Mouse (Mus musculus) c-Kit-positive CD71-negative TER-119-negative erythroid progenitor cells, embryonic 14.5 days (primary cell): ENCODE results near the gene Trmt2b.
"Not testable (repeated sequence)": the region's sequence is repeated elsewhere in the genome, so short reads cannot be mapped to it uniquely, and the experiment has no call there.

Experiments
- DNase-seq: peaks from one replicate; pipeline ENCODE4 v3.0.0-alpha.2; 2013; ENCODE audit warnings: low read depth

Gene Trmt2b

DNA sequence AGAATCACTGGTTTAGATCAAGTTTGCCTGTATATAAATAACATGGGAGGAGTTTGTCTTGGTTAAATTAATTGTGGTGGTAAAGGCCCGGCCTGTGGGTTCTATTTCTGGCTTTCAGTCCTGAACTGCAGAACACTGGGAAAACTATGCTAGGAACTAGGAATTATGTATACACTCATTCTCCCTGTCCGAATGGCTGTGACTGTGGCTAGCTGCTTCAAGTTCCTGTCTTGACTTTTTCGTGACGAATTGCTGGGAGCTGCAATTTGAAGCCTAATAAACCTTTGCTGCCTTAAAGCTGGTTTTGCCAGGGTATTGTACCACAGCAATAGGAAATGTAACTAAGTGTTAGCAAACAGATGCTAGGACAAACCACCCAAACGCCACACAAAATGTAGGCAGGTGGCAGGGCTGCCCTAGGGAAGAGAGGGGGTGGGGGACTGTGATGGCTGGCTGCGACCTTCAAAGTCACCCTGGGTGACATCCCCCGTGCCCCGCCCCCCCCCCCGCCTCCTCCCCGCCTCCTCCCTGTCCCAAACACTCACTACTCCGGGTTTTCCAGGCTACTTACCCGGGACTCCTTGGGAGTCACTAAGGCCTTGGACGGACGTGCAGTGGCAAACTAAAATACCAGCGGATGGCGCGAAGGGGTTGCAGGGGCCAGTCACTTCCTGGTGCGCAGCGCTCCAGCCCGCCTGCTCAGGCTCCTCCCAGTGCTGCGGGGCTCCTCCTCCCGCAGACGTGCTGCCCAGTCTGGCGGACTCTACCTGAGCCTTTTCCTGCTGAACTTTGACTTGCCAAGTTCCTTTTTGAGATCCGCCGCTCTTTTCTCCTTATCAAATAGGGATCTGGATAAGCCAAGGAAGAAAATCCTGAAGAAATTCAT, at the start of gene Trmt2b:
TSS of gene Trmt2b (minus strand) at position 710 of the 886 bp plus-strand sequence.
- DNase-seq: no peak

DNA sequence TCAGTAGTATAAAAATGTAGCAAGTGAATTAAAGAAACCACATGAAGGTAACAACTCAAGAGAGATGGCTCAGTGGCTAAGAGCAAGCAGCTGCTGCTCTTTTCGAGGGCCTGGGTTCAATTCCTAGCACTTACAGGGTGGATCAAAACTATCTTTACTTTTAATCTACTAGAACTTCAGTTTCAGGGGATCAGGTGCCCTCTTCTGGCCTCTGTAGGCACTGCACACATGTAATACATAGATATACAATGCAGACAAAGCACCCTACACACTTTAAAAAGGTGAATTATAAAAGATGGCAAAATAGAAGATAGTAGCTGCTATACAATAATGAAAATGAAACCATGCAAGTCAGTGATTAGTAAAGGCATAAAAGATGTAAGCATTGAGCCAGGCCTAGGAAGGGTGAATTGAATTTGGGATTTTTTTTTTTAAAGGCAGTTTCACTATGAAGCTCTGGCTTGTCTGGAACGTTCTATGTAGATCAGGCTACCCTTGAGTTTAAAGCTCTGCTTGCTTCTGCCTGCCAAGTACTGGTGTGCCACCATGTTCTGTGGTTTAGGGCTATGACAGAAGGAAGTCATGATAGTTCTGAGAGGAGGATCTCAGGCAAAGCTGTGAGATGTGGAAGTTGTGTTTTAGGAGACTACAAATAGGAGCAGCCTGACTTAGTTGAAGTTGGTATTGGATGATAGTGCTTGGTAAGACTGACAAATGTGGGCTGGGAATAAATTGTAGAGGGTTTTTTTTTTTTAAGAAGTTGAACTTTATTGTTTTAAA, 42.6 kb upstream of the Trmt2b start:
- DNase-seq: no peak

GRCm38 (mm10) chrX:134311193-134311592, 34.4 kb upstream of the Trmt2b start:
- DNase-seq: not testable (repeated sequence)

- no peak for DNase-seq
These were observed 31.5 kb upstream of the Trmt2b start for GRCm38 (mm10) chrX:134308275-134308634.

DNA sequence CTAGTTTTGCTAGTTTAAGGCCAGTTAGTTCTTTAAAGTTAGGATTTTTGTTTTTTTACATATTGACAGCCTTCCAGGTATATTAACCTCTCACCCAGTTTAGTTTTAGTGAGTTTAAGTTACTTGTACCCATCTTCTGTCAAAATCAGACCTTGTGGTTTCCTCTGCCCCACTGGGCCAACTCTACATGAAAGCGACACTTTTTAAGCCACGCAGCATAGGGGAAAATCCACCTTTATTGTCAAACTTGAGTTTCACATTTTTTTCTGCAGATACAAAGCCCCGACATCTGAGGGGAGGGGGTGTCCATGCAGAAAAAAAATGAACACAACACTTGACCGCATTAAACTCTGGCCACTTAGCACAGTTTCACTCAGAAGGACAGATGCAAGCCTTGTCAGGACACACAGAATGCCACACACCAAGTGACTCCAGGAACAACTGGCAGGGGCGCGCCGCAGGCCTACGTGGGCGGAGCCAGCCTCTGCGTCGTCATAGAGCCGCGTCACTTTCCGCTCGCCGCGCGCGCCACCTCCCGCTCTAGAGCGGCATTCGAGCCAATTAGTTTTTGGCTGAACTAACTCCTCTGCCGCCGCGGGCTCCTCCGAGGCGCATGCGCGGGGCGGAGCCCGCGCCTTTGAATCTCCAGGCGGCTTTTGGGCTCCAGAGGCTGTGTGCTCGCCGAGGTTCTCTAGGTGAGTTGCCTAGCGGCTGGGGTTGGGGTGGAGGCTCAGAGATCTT, 30.9 kb upstream of the Trmt2b start, which contains the start of gene Cenpi:
TSS of gene Cenpi (plus strand) at position 551 of the 741 bp plus-strand sequence.
- peak; percentile 76 for DNase-seq

GRCm38 (mm10) chrX:134303287-134303686, 26.5 kb upstream of the Trmt2b start:
- DNase-seq: no peak

GRCm38 (mm10) chrX:134300219-134300618, 23.4 kb upstream of the Trmt2b start:
- DNase-seq: no peak

GRCm38 (mm10) chrX:134297195-134297594, 20.4 kb upstream of the Trmt2b start:
- no peak for DNase-seq

- no peak for DNase-seq
These were observed 20.0 kb upstream of the Trmt2b start for GRCm38 (mm10) chrX:134296737-134297136.

DNA sequence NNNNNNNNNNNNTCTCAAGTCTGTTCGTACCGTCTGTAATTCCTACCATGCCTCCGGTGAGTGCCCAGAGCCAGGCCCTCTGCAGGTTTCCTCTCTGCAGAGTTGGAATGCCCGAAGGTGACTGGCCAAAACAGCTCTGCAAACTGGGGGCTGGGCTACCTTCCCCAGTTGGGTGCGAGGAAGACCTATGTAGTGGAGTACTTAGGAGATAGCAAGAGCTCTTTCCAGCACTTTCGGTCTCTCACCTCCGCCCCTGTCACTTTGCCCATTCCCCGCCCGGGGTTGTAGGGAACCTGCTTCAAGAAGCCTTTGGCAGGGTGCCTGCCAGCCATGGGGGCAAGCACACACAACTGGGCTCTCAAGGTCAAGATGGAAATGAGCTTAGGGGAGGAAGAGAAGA, 19.5 kb upstream of the Trmt2b start:
- no peak for DNase-seq

GRCm38 (mm10) chrX:134287305-134287704, 10.5 kb upstream of the Trmt2b start:
- DNase-seq: no peak

DNA sequence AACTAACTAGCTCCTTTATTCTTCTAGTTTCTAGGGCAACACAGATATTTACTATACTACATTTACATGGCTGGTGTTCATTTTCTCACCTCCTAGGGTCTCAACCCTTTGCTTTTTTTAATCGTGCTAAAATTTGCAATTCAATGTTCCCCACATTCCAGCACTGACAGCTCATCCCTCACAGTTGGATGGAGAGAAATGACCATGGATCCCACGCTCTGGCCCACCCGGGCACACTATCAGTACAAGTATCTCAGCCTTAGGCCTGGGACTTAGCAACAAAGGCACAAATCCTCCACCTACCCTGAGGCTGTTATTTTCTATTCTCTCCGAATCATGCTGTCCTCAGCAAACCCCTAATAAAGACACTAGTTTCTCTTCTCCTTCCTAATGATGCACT, 9.0 kb upstream of the Trmt2b start:
- DNase-seq: no peak

- no peak for DNase-seq
These were observed 8.3 kb upstream of the Trmt2b start for GRCm38 (mm10) chrX:134285102-134285501.

DNA sequence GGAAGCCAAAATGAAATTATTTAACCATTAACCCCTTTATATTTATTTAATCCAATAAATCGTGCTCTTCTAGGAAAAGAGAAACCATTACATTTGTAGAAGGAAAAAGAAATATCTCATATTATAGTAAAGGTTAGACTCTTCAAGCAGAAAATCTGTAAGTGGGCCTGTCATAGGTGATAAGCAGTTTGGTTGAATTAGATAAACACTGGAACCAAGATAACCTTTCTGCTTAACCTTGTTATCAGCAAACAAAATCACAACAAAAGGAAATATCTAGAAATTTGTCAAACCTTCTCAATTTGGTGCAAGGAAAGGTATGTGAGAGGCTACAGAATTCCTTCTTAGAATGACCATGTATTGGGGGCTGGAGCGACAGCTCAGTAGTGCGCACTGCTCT, 3.7 kb upstream of the Trmt2b start:
- no peak for DNase-seq

GRCm38 (mm10) chrX:134275715-134276114, 1.1 kb downstream of the Trmt2b start:
- no peak for DNase-seq

- DNase-seq: no peak
These were observed 14.7 kb downstream of the Trmt2b start for GRCm38 (mm10) chrX:134262129-134262528.

DNA sequence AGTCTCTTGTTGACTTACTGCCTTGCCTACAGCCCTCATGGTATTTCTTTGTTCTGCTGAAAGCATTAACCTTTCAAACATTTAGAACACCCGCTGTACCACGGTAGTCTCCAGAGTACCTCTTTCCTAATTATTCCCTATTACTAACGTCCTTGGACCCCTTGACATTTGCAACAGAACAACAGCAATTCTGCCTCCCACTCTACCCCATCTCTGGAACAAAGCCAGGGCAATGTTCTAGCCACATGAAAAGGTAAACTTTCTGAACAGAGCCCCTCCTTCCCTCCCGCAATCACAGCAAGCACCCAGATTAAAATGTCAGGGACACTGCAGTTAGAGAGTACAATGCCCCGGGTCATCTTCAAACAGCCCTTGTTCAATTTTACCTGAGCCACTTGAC, 15.6 kb downstream of the Trmt2b start:
- DNase-seq: no peak

- no peak for DNase-seq
These were observed 28.6 kb downstream of the Trmt2b start for GRCm38 (mm10) chrX:134248202-134248601.

DNA sequence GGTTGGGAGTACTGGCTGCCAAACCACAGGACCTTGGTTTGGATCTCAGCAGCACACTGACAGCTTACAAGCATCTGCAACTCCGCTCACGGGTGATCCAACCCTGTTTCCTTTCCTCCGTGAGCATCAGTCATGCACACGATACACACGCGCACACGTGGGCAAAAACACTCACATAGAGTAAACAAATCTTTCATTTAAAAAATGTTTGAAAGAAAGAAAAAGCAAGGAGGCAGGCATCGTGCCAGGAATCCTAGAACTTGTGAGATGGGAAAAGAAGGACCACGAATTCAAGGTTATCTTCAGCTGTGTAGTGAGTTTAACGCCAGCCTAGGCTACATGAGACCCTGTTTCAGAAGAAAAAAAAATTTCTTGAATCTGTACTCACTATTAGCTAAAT, 30.8 kb downstream of the Trmt2b start:
- no peak for DNase-seq

DNA sequence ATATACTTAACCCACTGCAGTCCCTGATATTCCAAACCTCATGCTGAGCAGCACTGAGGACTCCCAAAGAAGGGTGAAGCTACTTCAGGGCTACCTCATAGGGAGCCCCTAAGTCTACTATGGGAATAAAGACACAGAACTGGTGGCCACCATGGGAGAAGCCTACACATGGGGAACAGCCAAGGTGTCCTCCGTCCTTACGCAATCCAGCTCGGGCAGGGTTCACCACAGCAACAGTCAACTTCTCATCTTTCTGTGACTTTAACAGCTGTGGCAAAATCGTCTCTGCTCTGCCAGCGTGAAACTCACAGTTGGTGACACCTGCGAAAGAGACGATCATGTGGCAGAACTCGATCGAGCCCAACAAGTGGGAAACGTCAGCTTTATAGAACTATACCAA, 38.5 kb downstream of the Trmt2b start:
- no peak for DNase-seq

DNA sequence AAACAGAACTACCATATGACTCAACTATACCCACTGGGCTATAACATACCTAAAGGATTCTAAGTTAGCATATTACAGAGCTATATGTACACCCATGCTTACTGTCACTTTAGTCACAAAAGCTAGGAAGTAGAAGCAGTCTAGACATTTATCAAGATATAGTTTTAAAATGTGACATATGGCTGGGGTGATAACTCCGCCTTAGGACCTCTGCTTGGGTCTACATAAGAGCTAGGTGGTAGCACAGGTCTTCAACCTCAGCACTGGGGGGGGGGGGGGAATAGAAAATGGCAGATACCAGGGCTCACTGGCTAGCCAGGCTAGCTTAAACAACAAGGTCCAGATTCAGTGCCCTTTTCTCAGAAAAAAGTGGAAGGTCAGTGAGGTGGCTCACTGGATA, 43.7 kb downstream of the Trmt2b start:
- DNase-seq: no peak

- no peak for DNase-seq
These were observed 54.9 kb downstream of the Trmt2b start, which contains the start of gene Nox1 for GRCm38 (mm10) chrX:134221856-134222255. Gene Nox1 (minus strand): TSS chrX:134221956.
